Mouse (Mus musculus): ENCODE data around the gene Anks1b. TPM values are rescaled to one million over a fixed set of nuclear protein-coding genes. Genes with fewer than 3 reads are reported as not detected.

Anks1b gene
- polyA plus RNA-seq, 1 experiment from 2014 or later = 1.5 TPM

DNA sequence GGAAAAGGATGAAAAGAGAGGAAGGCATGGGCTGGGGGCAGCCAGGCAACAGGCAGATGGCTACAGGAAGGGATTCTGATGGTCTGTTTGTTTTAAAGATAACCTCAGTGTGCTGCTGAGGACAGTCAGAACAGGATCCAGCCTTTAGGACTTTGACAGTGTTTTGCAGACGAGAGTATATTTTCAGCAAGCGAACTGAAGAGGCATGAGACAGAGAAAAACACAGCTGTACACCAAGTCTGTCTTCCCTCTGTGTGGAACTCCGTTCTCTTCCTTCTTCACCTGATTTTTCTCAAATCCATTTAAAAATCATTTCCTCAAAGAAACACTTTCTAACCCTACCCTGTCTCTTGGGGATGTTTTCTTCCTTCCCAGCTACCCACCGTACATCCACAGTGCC is 710.7 kb downstream of the Anks1b start:
- Histone ChIP-seq H3K36me3 (ENCODE audit: control insufficient read depth, insufficient read depth, low read length) (no peaks in the 10 kb centered on the region), H3K27ac (ENCODE audit: low read length) (no peak overlapping the region), H3K4me1 (ENCODE audit: control insufficient read depth, insufficient read depth, low read length) (no peaks in the 10 kb centered on the region), H3K4me3 (ENCODE audit: low read depth, low read length) (no peak overlapping the region), H3K9me3 (ENCODE audit: control insufficient read depth, low read depth, low read length) (no peaks in the 10 kb centered on the region), H3K4me2 (replicated peaks; ENCODE audit: low read depth, low read length) (no peak overlapping the region), H3K27me3 (ENCODE audit: control insufficient read depth, insufficient read depth, low read length) (no peaks in the 10 kb centered on the region), H3K9ac (replicated peaks; ENCODE audit: low read depth, low read length) (no peak overlapping the region)
- WGBS = 57% methylated on average over 4 of the region's 4 CpGs
- ATAC-seq (ENCODE audit: insufficient number of reproducible peaks, insufficient read depth, low FRiP score, low read depth) = no peak

DNA sequence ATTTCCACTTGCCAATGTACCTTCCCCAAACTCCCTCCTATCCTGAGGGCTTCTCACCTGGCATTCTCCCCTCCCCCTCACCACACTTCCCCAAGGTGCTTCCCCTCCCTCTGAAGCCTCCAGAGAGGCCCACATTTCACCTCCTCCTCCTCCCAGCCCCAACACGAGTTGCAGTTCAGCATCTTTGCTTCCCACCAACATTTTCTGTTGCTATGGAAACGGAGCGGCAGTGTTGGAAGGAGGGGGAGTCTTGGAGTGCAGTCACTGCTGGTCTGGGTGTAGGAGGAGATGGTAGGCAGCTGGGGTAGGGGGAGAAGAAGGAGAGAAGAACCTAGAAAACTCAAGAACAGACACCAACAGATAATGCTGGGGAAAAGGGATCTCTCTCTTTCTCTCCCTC is 722.8 kb downstream of the Anks1b start:
- no peak for ATAC-seq (ENCODE audit: insufficient number of reproducible peaks, insufficient read depth, low FRiP score, low read depth)
- no peak overlapping the region for H3K27ac ChIP-seq (ENCODE audit: low read length)
- no peak overlapping the region for H3K4me3 ChIP-seq (ENCODE audit: low read depth, low read length)
- no peaks in the 10 kb centered on the region for H3K36me3 ChIP-seq (ENCODE audit: control insufficient read depth, insufficient read depth, low read length)
- no peaks in the 10 kb centered on the region for H3K9me3 ChIP-seq (ENCODE audit: control insufficient read depth, low read depth, low read length)
- H3K4me2 ChIP-seq (replicated peaks; ENCODE audit: low read depth, low read length) = no peak overlapping the region
- 14% methylated on average over 3 of the region's 3 CpGs for WGBS
- no peak overlapping the region for H3K9ac ChIP-seq (replicated peaks; ENCODE audit: low read depth, low read length)
- H3K4me1 ChIP-seq (ENCODE audit: control insufficient read depth, insufficient read depth, low read length) = no peaks in the 10 kb centered on the region
- H3K27me3 ChIP-seq (ENCODE audit: control insufficient read depth, insufficient read depth, low read length) = no peaks in the 10 kb centered on the region

DNA sequence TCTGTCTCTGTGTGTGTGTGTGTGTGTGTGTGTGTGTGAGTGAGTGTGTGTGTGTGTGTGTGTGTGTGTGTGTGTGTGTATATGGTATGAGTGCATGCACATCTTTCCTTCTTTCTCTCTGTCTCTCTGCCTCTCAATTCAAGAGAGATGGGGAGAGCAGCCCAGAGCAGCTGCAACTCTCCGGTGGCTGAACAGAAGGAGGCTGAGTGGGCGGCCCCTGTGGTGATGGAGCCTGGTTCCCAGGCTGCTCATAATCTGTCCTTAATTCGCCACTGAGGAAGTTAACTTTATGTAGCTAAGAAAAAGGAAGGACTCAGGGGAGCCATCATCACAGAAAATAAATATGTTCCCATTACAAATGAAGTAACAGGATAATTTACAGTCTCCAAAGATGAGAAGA is 723.3 kb downstream of the Anks1b start:
- no peak overlapping the region for H3K4me2 ChIP-seq (replicated peaks; ENCODE audit: low read depth, low read length)
- no peak overlapping the region for H3K4me3 ChIP-seq (ENCODE audit: low read depth, low read length)
- no peak for ATAC-seq (ENCODE audit: insufficient number of reproducible peaks, insufficient read depth, low FRiP score, low read depth)
- H3K4me1 ChIP-seq (ENCODE audit: control insufficient read depth, insufficient read depth, low read length) = no peaks in the 10 kb centered on the region
- no peaks in the 10 kb centered on the region for H3K36me3 ChIP-seq (ENCODE audit: control insufficient read depth, insufficient read depth, low read length)
- no peak overlapping the region for H3K9ac ChIP-seq (replicated peaks; ENCODE audit: low read depth, low read length)
- no peaks in the 10 kb centered on the region for H3K27me3 ChIP-seq (ENCODE audit: control insufficient read depth, insufficient read depth, low read length)
- H3K27ac ChIP-seq (ENCODE audit: low read length) = no peak overlapping the region
- H3K9me3 ChIP-seq (ENCODE audit: control insufficient read depth, low read depth, low read length) = no peaks in the 10 kb centered on the region
- WGBS = 31% methylated on average over 3 of the region's 3 CpGs

DNA sequence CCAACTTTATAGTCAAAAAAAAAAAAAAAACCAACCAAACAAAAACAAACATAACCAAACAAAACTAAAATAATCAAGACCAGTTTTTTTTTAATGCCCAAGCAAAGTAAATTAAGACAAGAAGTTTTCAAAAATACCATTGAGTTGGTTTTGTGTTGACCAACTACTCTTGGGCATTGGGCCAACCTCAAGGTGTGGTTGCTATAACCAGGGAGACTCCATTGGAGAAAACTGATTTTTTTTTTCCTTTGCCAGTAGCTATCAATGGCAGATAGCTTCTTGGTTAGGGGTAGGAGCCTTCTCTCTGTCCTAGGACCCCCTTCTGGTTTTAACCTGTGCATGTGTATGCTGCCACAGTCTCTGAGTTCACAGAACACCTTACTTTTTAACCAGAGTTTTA is 725.8 kb downstream of the Anks1b start:
- H3K9me3 ChIP-seq (ENCODE audit: control insufficient read depth, low read depth, low read length) = no peaks in the 10 kb centered on the region
- no peak overlapping the region for H3K27ac ChIP-seq (ENCODE audit: low read length)
- no peak overlapping the region for H3K4me3 ChIP-seq (ENCODE audit: low read depth, low read length)
- no peaks in the 10 kb centered on the region for H3K4me1 ChIP-seq (ENCODE audit: control insufficient read depth, insufficient read depth, low read length)
- no peaks in the 10 kb centered on the region for H3K36me3 ChIP-seq (ENCODE audit: control insufficient read depth, insufficient read depth, low read length)
- no peak overlapping the region for H3K9ac ChIP-seq (replicated peaks; ENCODE audit: low read depth, low read length)
- no peak for ATAC-seq (ENCODE audit: insufficient number of reproducible peaks, insufficient read depth, low FRiP score, low read depth)
- no peak overlapping the region for H3K4me2 ChIP-seq (replicated peaks; ENCODE audit: low read depth, low read length)
- H3K27me3 ChIP-seq (ENCODE audit: control insufficient read depth, insufficient read depth, low read length) = no peaks in the 10 kb centered on the region

DNA sequence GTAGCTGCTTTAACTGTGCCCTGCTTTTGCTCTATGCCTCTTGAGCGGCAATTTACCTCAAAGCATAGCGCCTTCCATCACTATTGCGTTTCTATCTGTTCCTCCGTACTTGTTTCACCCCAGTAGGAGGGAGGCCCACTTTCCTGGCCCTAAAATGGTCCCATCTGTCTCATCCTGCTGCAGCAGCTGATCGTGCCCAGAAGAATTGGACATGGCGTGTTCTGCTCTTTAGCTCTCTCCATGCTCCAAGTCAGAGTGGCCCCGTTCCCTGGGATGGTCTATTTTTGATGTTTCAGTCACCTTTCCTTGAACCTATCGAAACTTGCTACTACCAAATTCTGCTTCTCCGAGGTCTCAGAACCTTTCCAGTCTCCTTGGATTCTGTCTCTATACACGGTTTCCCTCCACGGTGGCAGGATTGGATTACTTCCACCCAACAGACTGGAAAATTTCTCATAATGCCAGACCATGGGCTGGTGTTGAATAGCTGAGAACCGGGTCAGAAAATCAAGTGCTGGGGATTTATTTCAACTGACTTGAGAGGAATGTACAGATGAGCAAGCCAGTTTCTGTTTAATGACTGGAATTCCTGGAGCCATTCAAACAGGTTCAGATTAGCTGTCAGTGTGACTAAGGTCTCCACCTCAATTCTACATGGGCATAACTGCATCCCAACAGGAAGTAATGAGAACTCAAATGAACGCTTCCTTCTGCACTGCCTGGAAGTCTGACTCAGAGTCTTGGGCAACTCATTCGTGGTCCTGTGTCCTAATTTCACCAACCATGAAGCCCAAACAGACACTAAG is 726.6 kb downstream of the Anks1b start:
- no peaks in the 10 kb centered on the region for H3K4me1 ChIP-seq (ENCODE audit: control insufficient read depth, insufficient read depth, low read length)
- WGBS = 89% methylated on average over 14 of the region's 14 CpGs
- no peaks in the 10 kb centered on the region for H3K36me3 ChIP-seq (ENCODE audit: control insufficient read depth, insufficient read depth, low read length)
- H3K9me3 ChIP-seq (ENCODE audit: control insufficient read depth, low read depth, low read length) = no peaks in the 10 kb centered on the region
- H3K9ac ChIP-seq (replicated peaks; ENCODE audit: low read depth, low read length) = no peak overlapping the region
- ATAC-seq (ENCODE audit: insufficient number of reproducible peaks, insufficient read depth, low FRiP score, low read depth) = no peak
- H3K4me3 ChIP-seq (ENCODE audit: low read depth, low read length) = no peak overlapping the region
- H3K4me2 ChIP-seq (replicated peaks; ENCODE audit: low read depth, low read length) = no peak overlapping the region
- H3K27ac ChIP-seq (ENCODE audit: low read length) = no peak overlapping the region
- H3K27me3 ChIP-seq (ENCODE audit: control insufficient read depth, insufficient read depth, low read length) = no peaks in the 10 kb centered on the region

DNA sequence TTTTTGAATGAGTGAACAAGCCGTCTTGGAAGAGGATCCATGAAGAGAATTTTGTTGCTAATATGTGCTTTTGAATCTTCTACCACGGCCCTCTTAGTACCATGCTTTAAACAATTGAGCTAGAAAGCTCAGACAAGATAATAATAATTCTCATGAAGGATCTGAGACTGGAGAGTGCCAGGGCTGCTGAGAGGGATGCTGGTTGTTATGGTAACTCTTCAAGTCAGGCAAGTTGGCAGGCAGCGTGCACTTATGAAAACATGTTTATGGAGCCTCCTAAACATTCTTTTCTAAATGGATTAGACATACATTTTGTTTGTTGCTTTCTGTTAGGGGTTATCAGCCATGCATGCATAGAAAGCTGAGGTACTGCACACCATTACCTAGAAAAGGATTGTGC is 734.3 kb downstream of the Anks1b start:
- H3K27me3 ChIP-seq (ENCODE audit: control insufficient read depth, insufficient read depth, low read length) = no peaks in the 10 kb centered on the region
- no peak overlapping the region for H3K27ac ChIP-seq (ENCODE audit: low read length)
- no peak overlapping the region for H3K4me2 ChIP-seq (replicated peaks; ENCODE audit: low read depth, low read length)
- no peak overlapping the region for H3K4me3 ChIP-seq (ENCODE audit: low read depth, low read length)
- 69% methylated on average over 3 of the region's 3 CpGs for WGBS
- H3K9me3 ChIP-seq (ENCODE audit: control insufficient read depth, low read depth, low read length) = no peaks in the 10 kb centered on the region
- no peaks in the 10 kb centered on the region for H3K36me3 ChIP-seq (ENCODE audit: control insufficient read depth, insufficient read depth, low read length)
- no peaks in the 10 kb centered on the region for H3K4me1 ChIP-seq (ENCODE audit: control insufficient read depth, insufficient read depth, low read length)
- H3K9ac ChIP-seq (replicated peaks; ENCODE audit: low read depth, low read length) = no peak overlapping the region
- no peak for ATAC-seq (ENCODE audit: insufficient number of reproducible peaks, insufficient read depth, low FRiP score, low read depth)

DNA sequence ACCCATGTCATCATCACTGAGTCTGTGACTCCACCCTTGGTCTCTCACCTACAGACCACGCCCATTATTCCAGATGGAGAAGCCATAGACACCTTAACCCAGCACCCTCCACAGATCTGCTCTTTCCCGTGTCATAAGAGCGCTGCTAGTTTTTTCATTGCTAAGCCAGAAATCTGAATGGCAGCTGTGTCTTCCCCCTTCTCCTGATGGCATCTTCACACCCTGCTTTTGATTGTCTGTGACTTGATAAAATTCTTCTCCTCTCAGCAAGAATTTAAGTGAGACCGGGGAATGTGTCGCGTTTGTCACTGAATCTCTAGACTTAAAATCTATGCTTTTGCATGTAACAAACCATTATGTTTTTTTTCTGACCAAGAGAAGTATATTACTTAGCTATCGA is 736.1 kb downstream of the Anks1b start:
- WGBS = 88% methylated on average over 7 of the region's 7 CpGs
- Histone ChIP-seq H3K27me3 (ENCODE audit: control insufficient read depth, insufficient read depth, low read length) (no peaks in the 10 kb centered on the region), H3K9me3 (ENCODE audit: control insufficient read depth, low read depth, low read length) (no peaks in the 10 kb centered on the region), H3K4me3 (ENCODE audit: low read depth, low read length) (no peak overlapping the region), H3K27ac (ENCODE audit: low read length) (no peak overlapping the region), H3K4me2 (replicated peaks; ENCODE audit: low read depth, low read length) (no peak overlapping the region), H3K9ac (replicated peaks; ENCODE audit: low read depth, low read length) (no peak overlapping the region), H3K4me1 (ENCODE audit: control insufficient read depth, insufficient read depth, low read length) (no peaks in the 10 kb centered on the region), H3K36me3 (ENCODE audit: control insufficient read depth, insufficient read depth, low read length) (no peaks in the 10 kb centered on the region)
- ATAC-seq (ENCODE audit: insufficient number of reproducible peaks, insufficient read depth, low FRiP score, low read depth) = no peak

DNA sequence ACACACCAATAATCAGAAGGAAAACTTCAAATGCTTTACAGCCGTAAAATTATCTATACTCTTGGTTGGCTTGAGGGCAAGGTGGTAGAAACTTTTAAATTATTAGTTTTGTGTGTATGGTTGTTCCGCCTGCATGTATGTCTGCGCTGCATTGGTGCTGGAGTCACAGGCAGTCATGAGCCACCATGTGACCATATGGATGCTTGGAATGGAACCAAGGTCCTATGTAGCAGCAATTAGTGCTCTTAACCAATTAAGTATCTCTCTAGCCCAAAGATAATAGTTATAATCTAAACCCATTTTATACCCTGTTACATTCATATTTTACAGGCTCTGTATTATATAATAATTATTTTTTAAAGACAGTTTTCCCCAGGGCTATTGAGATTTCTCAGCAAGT is 739.7 kb downstream of the Anks1b start:
- Histone ChIP-seq H3K27me3 (ENCODE audit: control insufficient read depth, insufficient read depth, low read length) (no peaks in the 10 kb centered on the region), H3K4me1 (ENCODE audit: control insufficient read depth, insufficient read depth, low read length) (no peaks in the 10 kb centered on the region), H3K4me3 (ENCODE audit: low read depth, low read length) (no peak overlapping the region), H3K9ac (replicated peaks; ENCODE audit: low read depth, low read length) (no peak overlapping the region), H3K36me3 (ENCODE audit: control insufficient read depth, insufficient read depth, low read length) (no peaks in the 10 kb centered on the region), H3K9me3 (ENCODE audit: control insufficient read depth, low read depth, low read length) (no peaks in the 10 kb centered on the region), H3K4me2 (replicated peaks; ENCODE audit: low read depth, low read length) (no peak overlapping the region), H3K27ac (ENCODE audit: low read length) (no peak overlapping the region)
- 97% methylated on average over 3 of the region's 3 CpGs for WGBS
- no peak for ATAC-seq (ENCODE audit: insufficient number of reproducible peaks, insufficient read depth, low FRiP score, low read depth)

DNA sequence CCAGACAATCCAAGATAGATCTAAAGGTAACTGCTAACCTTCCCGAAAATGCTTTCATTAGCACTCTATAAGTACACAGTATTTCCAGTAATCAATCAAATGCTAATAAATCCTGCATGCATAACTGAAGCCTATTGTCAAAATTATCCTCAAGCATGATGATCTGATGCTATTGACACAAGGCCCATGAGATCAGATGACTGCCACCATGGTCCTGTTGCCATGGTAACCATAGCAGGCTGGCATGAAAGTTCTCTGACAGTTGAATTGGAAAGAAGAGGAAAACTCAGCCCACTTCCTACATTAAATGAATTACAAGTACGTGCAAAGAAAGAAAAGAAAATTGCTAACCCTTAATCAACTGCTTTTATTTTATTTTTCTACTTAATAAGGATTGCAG is 741.9 kb downstream of the Anks1b start:
- Histone ChIP-seq H3K4me3 (ENCODE audit: low read depth, low read length) (no peak overlapping the region), H3K9me3 (ENCODE audit: control insufficient read depth, low read depth, low read length) (no peaks in the 10 kb centered on the region), H3K4me2 (replicated peaks; ENCODE audit: low read depth, low read length) (no peak overlapping the region), H3K36me3 (ENCODE audit: control insufficient read depth, insufficient read depth, low read length) (no peaks in the 10 kb centered on the region), H3K4me1 (ENCODE audit: control insufficient read depth, insufficient read depth, low read length) (no peaks in the 10 kb centered on the region), H3K27ac (ENCODE audit: low read length) (no peak overlapping the region), H3K27me3 (ENCODE audit: control insufficient read depth, insufficient read depth, low read length) (no peaks in the 10 kb centered on the region), H3K9ac (replicated peaks; ENCODE audit: low read depth, low read length) (no peak overlapping the region)
- ATAC-seq (ENCODE audit: insufficient number of reproducible peaks, insufficient read depth, low FRiP score, low read depth) = no peak
- WGBS = 69% methylated on average over 2 of the region's 2 CpGs

Data from stomach, embryonic 14.5 days (tissue).